Mouse (Mus musculus): ENCODE data around the gene Gucy1b1. TPM values are rescaled to one million over a fixed set of nuclear protein-coding genes. Genes with fewer than 3 reads are reported as not detected.

Gucy1b1 gene
- 13.9 and 15.1 TPM in 2 replicates for polyA plus RNA-seq (2015; fragmentation: Nextera tagmentation; extraction: Ambion mirVana)

GRCm38 (mm10) chr3:82074201-82074851, at the start of gene Gucy1b1:
Gucy1b1 (minus strand) TSS chr3:82074689.

Small RNA genes within 50 kb of the gene (microRNA-seq; reads per million reads assigned to microRNA genes)
- gene Mir7010, result 0.93 reads per million

Other genes with a start within 250 kb of the Gucy1b1 start
- 17.7 and 17.8 TPM in 2 replicates for gene Ctso, start 142.1 kb downstream of the Gucy1b1 start, polyA plus RNA-seq (2015; fragmentation: Nextera tagmentation; extraction: Ambion mirVana)
- gene Tdo2, start 98.5 kb downstream of the Gucy1b1 start, polyA plus RNA-seq (2015; fragmentation: Nextera tagmentation; extraction: Ambion mirVana), result 0.07 TPM in 2 replicates
- gene Asic5, start 92.4 kb downstream of the Gucy1b1 start, polyA plus RNA-seq (2015; fragmentation: Nextera tagmentation; extraction: Ambion mirVana), result not detected in 2 replicates
- gene Gucy1a1, start 71.1 kb upstream of the Gucy1b1 start, polyA plus RNA-seq (2015; fragmentation: Nextera tagmentation; extraction: Ambion mirVana), result 14.7 and 17.7 TPM in 2 replicates